Mouse (Mus musculus) lung, adult 2 months (tissue): ENCODE measurements around the gene Zfr2. TPM values are rescaled to one million over a fixed set of nuclear protein-coding genes. Genes with fewer than 3 reads are reported as not detected.

Experiments used
- DNase-seq: peaks from one replicate; pipeline ENCODE4 v3.0.0; 2022
- H3K4me1 ChIP-seq: fragments of 200-500 bp; 2 replicates; pipeline ENCODE4 v1.6.1; 2011; ENCODE audit warnings: low read length; ENCODE audit not compliant: control insufficient read depth, insufficient read depth
- H3K4me3 ChIP-seq: fragments of 200-500 bp; replicated peaks from 2 replicates; pipeline ENCODE3; 2011; ENCODE audit warnings: low read depth, mild to moderate bottlenecking, control low read depth, low read length; ENCODE audit errors: extremely low read depth
- CTCF ChIP-seq: fragments of 200-500 bp; IDR thresholded peaks from 2 replicates; pipeline ENCODE4 v1.5.1; 2011; ENCODE audit warnings: mild to moderate bottlenecking, low read length, control low read depth; ENCODE audit not compliant: insufficient read depth
- POLR2A ChIP-seq: fragments of 200-500 bp; IDR thresholded peaks from 2 replicates; pipeline ENCODE4 v1.6.1; 2011; ENCODE audit warnings: low read depth, mild to moderate bottlenecking, control low read depth, low read length, borderline replicate concordance; ENCODE audit errors: extremely low read depth
- WGBS: fragments of 180-500 bp; shearing (Covaris S2); methylation state at CpG from one replicate; pipeline ENCODE4 v1.1.7; 2018; 5-methylcytosine and 5-hydroxymethylcytosine counted together
- polyA plus RNA-seq: library from polyadenylated mRNA; depleted of rRNA; stranded (reverse); fragments of >200 nt; gene quantifications from 2 replicates; pipeline ENCODE4 v1.2.3, GENCODE M21; 2012; rRNA removed

The Zfr2 gene
- polyA plus RNA-seq, result 8.9 and 10.0 TPM in 2 replicates

- peak within 1 kb of the TSS; percentile 66 for H3K4me3 ChIP-seq
- DNase-seq, result peak; percentile 89
- 7% methylated on average over 27 of the region's 29 CpGs for whole genome bisulfite sequencing
- TF ChIP-seq POLR2A (peak; percentile 83; the same call in 1 of the 2 replicates), CTCF (no peak)
- 0 out of 2 replicates have a peak, but pooled peaks cover 2% of the 10 kb centered on the region for H3K4me1 ChIP-seq
These were observed at the start of gene Zfr2 for GRCm38 (mm10) chr10:81232580-81233225. TSS of gene Zfr2 (plus strand) at chr10:81233155.

- H3K4me1 ChIP-seq, result peaks cover 9% of the 10 kb centered on the region
- peak within 1 kb of the TSS; percentile 83 for H3K4me3 ChIP-seq
- DNase-seq, result no peak
- TF ChIP-seq POLR2A (no peak), CTCF (no peak)
- WGBS, result 53% methylated on average over 5 of the region's 5 CpGs
These were observed 49.1 kb upstream of the Zfr2 start, which contains the start of gene 4930442H23Rik for GRCm38 (mm10) chr10:81183805-81184204. TSS of gene 4930442H23Rik (minus strand) at chr10:81183849.

DNA sequence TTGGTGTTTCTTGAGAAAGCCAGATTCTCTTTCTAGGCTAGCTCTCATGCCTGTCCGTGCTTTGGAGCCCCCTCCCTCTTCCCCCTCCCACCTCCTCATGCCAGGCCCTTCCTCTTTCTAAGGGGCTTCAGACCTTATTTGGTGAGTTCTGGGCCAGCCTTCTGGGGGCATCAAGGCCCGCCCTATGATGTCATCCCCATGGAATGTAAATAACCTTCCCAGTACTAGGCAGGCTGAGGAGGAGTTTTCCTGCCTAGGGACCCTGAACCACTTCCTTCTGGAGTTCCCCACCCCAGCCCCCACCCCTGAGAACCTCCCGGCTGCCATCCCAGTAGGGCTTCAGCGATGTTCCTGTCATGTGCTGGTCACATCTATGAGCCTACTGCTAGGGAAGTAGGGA is 48.2 kb upstream of the Zfr2 start:
- no peak overlapping the region for H3K4me3 ChIP-seq
- TF ChIP-seq POLR2A (0 out of 2 replicates have a peak, but pooled peaks have one; percentile 4), CTCF (no peak)
- WGBS, result 14% methylated on average over 4 of the region's 4 CpGs
- H3K4me1 ChIP-seq, result peaks cover 9% of the 10 kb centered on the region
- no peak for DNase-seq

DNA sequence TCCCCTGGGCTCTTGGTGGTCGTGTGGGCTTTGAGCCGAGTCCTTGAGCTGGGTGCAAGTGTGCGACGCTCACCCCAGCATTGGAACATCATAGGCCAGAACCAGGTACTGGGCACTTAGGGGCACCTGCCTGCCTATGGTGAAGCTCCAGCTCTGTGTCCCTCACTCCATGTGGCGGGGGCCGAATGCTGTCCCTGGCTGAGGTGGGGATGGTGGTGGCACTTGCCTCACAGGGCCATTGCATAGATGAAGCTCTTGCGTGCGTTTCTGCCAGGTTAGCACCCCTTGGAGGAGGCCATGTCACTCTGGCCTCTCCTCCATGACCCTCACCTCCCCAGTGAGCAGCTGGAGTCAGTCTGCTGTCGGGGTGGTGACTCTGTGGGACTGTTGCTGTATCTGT is 45.8 kb upstream of the Zfr2 start:
- no peak overlapping the region for H3K4me3 ChIP-seq
- 94% methylated on average over 9 of the region's 9 CpGs for WGBS
- peaks cover 11% of the 10 kb centered on the region for H3K4me1 ChIP-seq
- DNase-seq, result no peak
- TF ChIP-seq CTCF (no peak), POLR2A (no peak)

DNA sequence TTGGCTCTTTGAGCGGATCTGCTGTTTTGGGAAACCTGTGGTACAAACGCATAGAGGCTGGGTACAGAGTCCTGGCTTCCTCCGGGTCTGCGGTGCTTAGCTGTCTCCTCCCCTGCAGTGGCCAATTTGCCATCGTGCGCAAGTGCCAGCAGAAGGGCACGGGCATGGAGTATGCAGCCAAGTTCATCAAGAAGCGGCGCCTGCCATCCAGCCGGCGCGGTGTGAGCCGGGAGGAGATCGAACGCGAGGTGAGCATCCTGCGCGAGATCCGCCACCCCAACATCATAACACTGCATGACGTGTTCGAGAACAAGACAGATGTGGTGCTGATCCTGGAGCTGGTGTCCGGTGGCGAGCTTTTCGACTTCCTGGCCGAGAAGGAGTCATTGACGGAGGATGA is 43.1 kb upstream of the Zfr2 start:
- TF ChIP-seq CTCF (no peak), POLR2A (no peak)
- Histone ChIP-seq H3K4me1 (peaks cover 12% of the 10 kb centered on the region), H3K4me3 (no peak overlapping the region)
- no peak for DNase-seq
- 82% methylated on average over 26 of the region's 26 CpGs for WGBS

GRCm38 (mm10) chr10:81190236-81190911 is 42.6 kb upstream of the Zfr2 start:
- H3K4me3 ChIP-seq, result no peak overlapping the region
- WGBS, result 69% methylated on average over 31 of the region's 31 CpGs
- 0 out of 2 replicates have a peak, but pooled peaks cover 8% of the 10 kb centered on the region for H3K4me1 ChIP-seq
- no peak for DNase-seq
- TF ChIP-seq POLR2A (no peak), CTCF (peak; percentile 34; the same call in 1 of the 2 replicates)

GRCm38 (mm10) chr10:81190912-81191321 is 42.0 kb upstream of the Zfr2 start:
- Histone ChIP-seq H3K4me3 (no peak overlapping the region), H3K4me1 (0 out of 2 replicates have a peak, but pooled peaks cover 8% of the 10 kb centered on the region)
- TF ChIP-seq CTCF, result peak; percentile 36; the same call in 1 of the 2 replicates
- TF ChIP-seq POLR2A, result no peak
- DNase-seq, result no peak
- WGBS, result 49% methylated on average over 6 of the region's 6 CpGs

GRCm38 (mm10) chr10:81191342-81191982 is 41.5 kb upstream of the Zfr2 start:
- peak; percentile 13 for DNase-seq
- H3K4me1 ChIP-seq, result 0 out of 2 replicates have a peak, but pooled peaks cover 8% of the 10 kb centered on the region
- no peak for TF ChIP-seq CTCF
- no peak for TF ChIP-seq POLR2A
- WGBS, result 63% methylated on average over 18 of the region's 18 CpGs
- no peak overlapping the region for H3K4me3 ChIP-seq

GRCm38 (mm10) chr10:81192270-81192967 is 40.5 kb upstream of the Zfr2 start:
- DNase-seq, result peak; percentile 83
- TF ChIP-seq CTCF (no peak), POLR2A (peak; percentile 88; the same call in 1 of the 2 replicates)
- H3K4me3 ChIP-seq, result peak overlapping the region; percentile 94
- 0 out of 2 replicates have a peak, but pooled peaks cover 8% of the 10 kb centered on the region for H3K4me1 ChIP-seq
- WGBS, result 1% methylated on average over 93 of the region's 93 CpGs
